Mouse (Mus musculus): ENCODE data around the gene Rbm38. TPM values are rescaled to one million over a fixed set of nuclear protein-coding genes. Genes with fewer than 3 reads are reported as not detected.

The Rbm38 gene
- 119 and 157 TPM in 2 replicates for polyA plus RNA-seq (2012; rRNA removed)

DNA sequence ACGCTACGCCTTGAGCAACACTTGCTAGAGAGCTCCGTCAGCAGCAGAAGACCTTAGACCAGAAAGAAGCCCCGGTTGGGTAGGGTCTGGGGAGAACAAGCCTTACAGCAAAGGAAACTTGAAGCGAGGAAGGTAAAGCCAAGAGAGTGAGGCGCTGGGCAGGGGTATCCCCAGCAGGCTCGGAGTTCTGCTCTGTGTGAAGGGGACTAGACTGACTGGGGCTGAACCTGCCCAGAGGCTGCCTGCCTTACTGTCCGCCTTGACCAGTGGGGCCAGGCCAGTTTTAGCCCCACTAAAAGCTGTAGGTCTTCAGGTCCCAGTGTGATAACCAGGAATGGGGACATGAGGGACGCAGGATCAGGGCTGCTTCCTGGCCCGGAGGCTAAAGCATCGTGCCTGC is at the start of gene Rbm38:
Gene Rbm38 (plus strand): TSS at position 69 of the 400 bp plus-strand sequence.

GRCm38 (mm10) chr2:172977409-172978130 is 42.7 kb upstream of the Rbm38 start, which contains the start of gene Spo11:
TSS of gene Spo11 (plus strand) at chr2:172977700.

GRCm38 (mm10) chr2:172999630-173000284 is 20.5 kb upstream of the Rbm38 start, which contains the start of gene Rae1:
TSS of gene Rae1 (plus strand) at chr2:173000117.

Other genes with a start within 250 kb of the Rbm38 start
- 15.6 and 22.0 TPM in 2 replicates for gene Bmp7, start 80.2 kb upstream of the Rbm38 start, polyA plus RNA-seq (2012; rRNA removed)
- not detected in 2 replicates for gene Spo11, start 42.8 kb upstream of the Rbm38 start, polyA plus RNA-seq (2012; rRNA removed)
- gene Rae1, start 20.4 kb upstream of the Rbm38 start, polyA plus RNA-seq (2012; rRNA removed), result 22.8 and 32.6 TPM in 2 replicates
- gene Ctcfl, start 99.0 kb downstream of the Rbm38 start, polyA plus RNA-seq (2012; rRNA removed), result not detected in 2 replicates
- 0.96 and 1.9 TPM in 2 replicates for gene Pck1, start 132.6 kb downstream of the Rbm38 start, polyA plus RNA-seq (2012; rRNA removed)
- gene Zbp1, start 198.4 kb downstream of the Rbm38 start, polyA plus RNA-seq (2012; rRNA removed), result 0.95 and 1.3 TPM in 2 replicates